Mouse (Mus musculus) bone marrow, adult 2 months (tissue): Measurements from ENCODE around the gene Bin2. TPM values are rescaled to one million over a fixed set of nuclear protein-coding genes. Genes with fewer than 3 reads are reported as not detected.

Experiments
- H3K27ac ChIP-seq: fragments of 200-500 bp; 2 replicates; pipeline ENCODE4 v1.5.1; 2012; ENCODE audit warnings: low read depth, mild to moderate bottlenecking, control low read depth, inconsistent platforms, low read length; ENCODE audit not compliant: control insufficient read depth, poor library complexity, insufficient read depth
- H3K4me1 ChIP-seq: fragments of 200-500 bp; 2 replicates; pipeline ENCODE4 v1.6.1; 2011; ENCODE audit warnings: low read length; ENCODE audit not compliant: control insufficient read depth, insufficient read depth
- H3K4me3 ChIP-seq: fragments of 200-500 bp; replicated peaks from 2 replicates; pipeline ENCODE3; 2011; ENCODE audit warnings: mild to moderate bottlenecking, low read depth, low read length, control low read depth; ENCODE audit not compliant: control insufficient read depth
- CTCF ChIP-seq: fragments of 200-500 bp; IDR thresholded peaks from 2 replicates; pipeline ENCODE4 v1.5.1; 2011; ENCODE audit warnings: low read length, control low read depth; ENCODE audit not compliant: control insufficient read depth, insufficient read depth
- POLR2A ChIP-seq: fragments of 200-500 bp; IDR thresholded peaks from 2 replicates; pipeline ENCODE4 v1.6.1; 2011; ENCODE audit warnings: low read depth, mild to moderate bottlenecking, control low read depth, low read length, borderline replicate concordance; ENCODE audit not compliant: control insufficient read depth
- WGBS: fragments of 180-500 bp; shearing (Covaris S2); methylation state at CpG from one replicate; pipeline ENCODE4 v1.1.7; 2018; 5-methylcytosine and 5-hydroxymethylcytosine counted together
- polyA plus RNA-seq: library from polyadenylated mRNA; stranded (reverse); fragments of >200 nt; gene quantifications from 2 replicates; pipeline ENCODE4 v1.2.4, GENCODE M21; 2011; ENCODE audit warnings: low replicate concordance; ENCODE audit not compliant: missing spikeins, insufficient read depth, insufficient read length

Bin2 gene
- polyA plus RNA-seq, 1 experiment = 139 TPM

- 85% methylated on average over 5 of the region's 5 CpGs for WGBS
- Histone ChIP-seq H3K27ac (no peak overlapping the region), H3K4me1 (peaks cover 6% of the 10 kb centered on the region; the same call in 1 of the 2 replicates), H3K4me3 (no peak overlapping the region)
- TF ChIP-seq POLR2A (no peak), CTCF (no peak)
Measured at GRCm38 (mm10) chr15:100670833-100671232, 1.5 kb upstream of the Bin2 start.

- no peak for TF ChIP-seq CTCF
- TF ChIP-seq POLR2A = no peak
- peak overlapping the region; percentile 90; the same call in 1 of the 2 replicates for H3K27ac ChIP-seq
- peaks cover 5% of the 10 kb centered on the region; the same call in 1 of the 2 replicates for H3K4me1 ChIP-seq
- 60% methylated on average over 8 of the region's 8 CpGs for WGBS
- H3K4me3 ChIP-seq = no peak overlapping the region
Measured at GRCm38 (mm10) chr15:100670004-100670403, 651 bp upstream of the Bin2 start.

DNA sequence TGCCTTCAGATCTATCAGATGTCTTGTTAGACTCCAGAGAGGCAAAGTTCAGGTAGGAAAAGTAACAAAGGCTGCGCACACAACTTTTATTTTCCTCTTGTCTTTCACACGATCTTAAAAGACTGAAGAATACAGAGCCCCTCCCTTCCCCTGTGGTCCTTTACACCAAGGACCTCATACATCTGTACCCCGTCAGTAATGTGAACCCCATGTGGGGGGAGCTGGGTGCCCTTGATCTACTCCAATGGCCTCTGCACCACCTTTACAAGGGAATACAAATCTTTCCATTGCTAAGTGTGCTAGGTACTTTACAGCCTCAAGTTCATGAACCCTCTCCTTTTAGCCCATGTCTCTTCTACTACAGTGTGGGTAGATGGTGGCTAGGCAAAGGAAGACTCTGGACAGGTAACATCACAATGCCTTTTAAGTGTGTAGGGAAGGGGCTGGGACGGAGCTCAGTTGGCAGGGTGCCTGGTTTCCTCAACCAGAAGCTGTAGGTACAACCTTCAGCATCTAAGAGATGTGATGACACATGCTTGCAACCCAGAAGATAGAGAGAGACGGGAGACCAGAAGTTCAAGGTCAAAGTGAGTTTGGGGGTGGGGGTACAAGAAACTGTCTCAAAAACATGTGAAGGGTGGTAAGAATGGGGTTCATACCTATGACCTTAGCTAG lies 1.3 kb downstream of the Bin2 start:
- TF ChIP-seq CTCF (no peak), POLR2A (no peak)
- Histone ChIP-seq H3K4me3 (peak overlapping the region; percentile 73), H3K4me1 (peaks cover 8% of the 10 kb centered on the region; the same call in 1 of the 2 replicates), H3K27ac (peak overlapping the region; percentile 82; the same call in 1 of the 2 replicates)
- WGBS = 22% methylated on average over 5 of the region's 5 CpGs

- Histone ChIP-seq H3K27ac (peak overlapping the region; percentile 82), H3K4me1 (peaks cover 8% of the 10 kb centered on the region; the same call in 1 of the 2 replicates), H3K4me3 (peak overlapping the region; percentile 57)
- TF ChIP-seq POLR2A = no peak
- TF ChIP-seq CTCF = no peak
- 12% methylated on average over 6 of the region's 6 CpGs for WGBS
Measured at GRCm38 (mm10) chr15:100667420-100667819, 1.9 kb downstream of the Bin2 start.

GRCm38 (mm10) chr15:100666851-100667250 lies 2.5 kb downstream of the Bin2 start:
- H3K27ac ChIP-seq = peak overlapping the region; percentile 82
- 6% methylated on average over 12 of the region's 12 CpGs for WGBS
- H3K4me3 ChIP-seq = peak overlapping the region; percentile 57
- no peak for TF ChIP-seq POLR2A
- TF ChIP-seq CTCF = no peak
- peaks cover 8% of the 10 kb centered on the region; the same call in 1 of the 2 replicates for H3K4me1 ChIP-seq

- Histone ChIP-seq H3K27ac (peak overlapping the region; percentile 67), H3K4me1 (peaks cover 8% of the 10 kb centered on the region; the same call in 1 of the 2 replicates), H3K4me3 (peak overlapping the region; percentile 43)
- TF ChIP-seq POLR2A = no peak
- TF ChIP-seq CTCF = no peak
- under 1% methylated on average over 7 of the region's 7 CpGs for WGBS
Measured at GRCm38 (mm10) chr15:100666219-100666696, 3.1 kb downstream of the Bin2 start.

GRCm38 (mm10) chr15:100665411-100666218 lies 3.7 kb downstream of the Bin2 start:
- Histone ChIP-seq H3K4me1 (peaks cover 8% of the 10 kb centered on the region; the same call in 1 of the 2 replicates), H3K4me3 (peak overlapping the region; percentile 48), H3K27ac (peak overlapping the region; percentile 85)
- TF ChIP-seq CTCF = no peak
- no peak for TF ChIP-seq POLR2A
- WGBS = 19% methylated on average over 9 of the region's 9 CpGs

DNA sequence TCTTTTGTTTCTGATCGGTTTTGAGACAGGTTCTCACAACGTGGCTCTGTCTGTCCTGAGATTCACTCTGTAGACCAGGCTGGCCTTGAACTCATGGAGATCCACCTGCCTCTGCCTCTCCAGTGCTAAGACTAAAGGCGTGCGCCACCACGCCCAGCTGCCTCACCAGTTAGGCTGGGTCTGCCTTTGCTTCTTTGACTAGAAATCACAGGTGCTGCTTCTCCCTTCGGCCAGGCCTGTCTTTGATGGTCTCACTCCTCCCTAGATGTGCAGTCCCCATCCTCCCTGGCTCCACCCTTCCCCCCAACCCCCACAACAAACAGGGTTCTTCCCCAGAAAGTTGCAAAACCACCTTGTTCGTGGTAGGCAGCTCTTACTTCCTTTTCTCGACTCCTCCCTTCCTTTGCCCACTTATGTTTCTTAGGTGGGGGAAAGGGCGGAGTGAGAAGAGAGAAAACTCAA lies 4.5 kb downstream of the Bin2 start:
- 21% methylated on average over 9 of the region's 9 CpGs for WGBS
- TF ChIP-seq CTCF (no peak), POLR2A (no peak)
- H3K27ac ChIP-seq = peak overlapping the region; percentile 85
- peak overlapping the region; percentile 11 for H3K4me3 ChIP-seq
- H3K4me1 ChIP-seq = peaks cover 8% of the 10 kb centered on the region; the same call in 1 of the 2 replicates
